8 mouse cellular contexts compared by ENCODE assay signal in genomic region chr16:32277308-32278256, GRCm38 (mm10). TPM values are rescaled to one million over a fixed set of nuclear protein-coding genes. Genes with fewer than 3 reads are reported as not detected.
DNase-seq lines count a peak whose midpoint lies in the region; ATAC-seq and TF ChIP-seq lines count a peak whose summit lies in the region.

Gene Rnf168, plus strand, starts transcription at chr16:32277459.

- intact Hi-C loops in left cerebral cortex, adult 2 months (cut with DNase I), result loop anchor here (2.0 to 5.0 kb wide), 3 partner anchors 31 to 165 kb away; partner anchors contain the start of genes Fbxo45, Ubxn7 and Wdr53

- H3K4me2 ChIP-seq in hindbrain, postnatal 0 days (ENCODE audit: low read depth, low read length), result peak within 1 kb of the TSS; percentile 72

- under 1% methylated on average over 73 of the region's 75 CpGs for WGBS in hindbrain, postnatal 0 days

- peaks cover 7% of the 10 kb centered on the region; the same call in 1 of the 2 replicates for H3K4me1 ChIP-seq in hindbrain, postnatal 0 days (ENCODE audit: insufficient read depth, low read length)

- peak within 1 kb of the TSS; percentile 96 for H3K27ac ChIP-seq in hindbrain, postnatal 0 days
- peak within 1 kb of the TSS; percentile 97 for H3K27ac ChIP-seq in left cerebral cortex, adult 2 months

- no peaks in the 10 kb centered on the region for H3K27me3 ChIP-seq in hindbrain, postnatal 0 days (ENCODE audit: insufficient read depth, low read length)

- H3K36me3 ChIP-seq in hindbrain, postnatal 0 days (ENCODE audit: insufficient read depth, low read length), result no peaks in the 10 kb centered on the region

- ATAC-seq in hindbrain, postnatal 0 days, result peak; percentile 95
- peak; percentile 84 for ATAC-seq in megakaryocyte, adult 5-6 weeks (ENCODE audit: poor library complexity, severe bottlenecking)

- peak within 1 kb of the TSS; percentile 94 for H3K9ac ChIP-seq in hindbrain, postnatal 0 days (replicated peaks; ENCODE audit: low read length)

- H3K9me3 ChIP-seq in hindbrain, postnatal 0 days (ENCODE audit: low read length), result no peaks in the 10 kb centered on the region

- peak; percentile 82 for DNase-seq in T-cell, adult 2 months (ENCODE audit: low spot score)
- DNase-seq in cerebellum, postnatal 36 days, result peak; percentile 92
- DNase-seq in gastrocnemius, adult 18-20 months (ENCODE audit: low spot score), result peak; percentile 91
- peak; percentile 94 for DNase-seq in hindbrain, postnatal 0 days (ENCODE audit: low spot score)
- DNase-seq in left cerebral cortex, adult 2 months (ENCODE audit: extremely low spot score in 1 of 2, low spot score in 2 of 2), result peak; percentile 90 to 92
- DNase-seq in right cerebral cortex, adult 2 months (ENCODE audit: low spot score in 2 of 2), result peak; percentile 93
- peak; percentile 93 for DNase-seq in urinary bladder, postnatal 14 days (ENCODE audit: low spot score)

- TF ChIP-seq CTCF in hindbrain, postnatal 0 days (IDR thresholded peaks at IDR 0.05; ENCODE audit: low read depth), result no peak
- no peak for TF ChIP-seq CTCF in left cerebral cortex, adult 2 months (IDR thresholded peaks at IDR 0.05)

- peak within 1 kb of the TSS; percentile 90 for H3K4me3 ChIP-seq in hindbrain, postnatal 0 days (ENCODE audit: low read length)
- H3K4me3 ChIP-seq in left cerebral cortex, adult 2 months, result peak within 1 kb of the TSS; percentile 92

RNA-seq across cellular contexts. Expression of gene Rnf168, which starts in this region (rescaled TPM):
- total RNA-seq in gastrocnemius, adult 18-20 months (2021), result 1 to 10 TPM; 8.7 to 8.9 TPM
- 42.5 and 55.3 TPM in 2 replicates for total RNA-seq in hindbrain, postnatal 0 days (2014; rRNA removed)
- polyA plus RNA-seq in hindbrain, postnatal 0 days (2015; fragmentation: Nextera tagmentation; extraction: Ambion mirVana), result 26.0 and 29.6 TPM in 2 replicates
- 10 to 100 TPM; 25.3 to 27.8 TPM for total RNA-seq in left cerebral cortex, adult 2 months (2021)
- 11.8 and 13.1 TPM in 2 replicates for total RNA-seq in megakaryocyte, adult 5-6 weeks (2015)
- 42.2 and 44.2 TPM in 2 replicates for total RNA-seq in megakaryocyte, adult 5-6 weeks (2017)

Comparison
In these comparisons a context has a peak if more than half of its experiments do, and no peak if none do; other contexts are left out.
1. Peak in every context shown above with its lines: DNase-seq, ATAC-seq, H3K4me3 ChIP-seq and H3K27ac ChIP-seq.